Mouse (Mus musculus): ENCODE results near the gene Prss33. TPM values are rescaled to one million over a fixed set of nuclear protein-coding genes. Genes with fewer than 3 reads are reported as not detected.
A peak's percentile ranks its signal among the peaks of the same experiment; 100 is the strongest.

Prss33 gene
- polyA plus RNA-seq, 1 experiment = 2.8 TPM

- no peaks in the 10 kb centered on the region for H3K27me3 ChIP-seq (ENCODE audit: control insufficient read depth, insufficient read depth, low read length)
- 98% methylated on average over 5 of the region's 5 CpGs for WGBS
- H3K36me3 ChIP-seq (ENCODE audit: control insufficient read depth, insufficient read depth, low read length) = peaks cover 94% of the 10 kb centered on the region
- H3K27ac ChIP-seq (ENCODE audit: control insufficient read depth, insufficient read depth, low read length) = no peak overlapping the region
- no peak overlapping the region for H3K4me3 ChIP-seq (ENCODE audit: control insufficient read depth, insufficient read depth, low read length)
- no peaks in the 10 kb centered on the region for H3K4me1 ChIP-seq (replicated peaks; ENCODE audit: control insufficient read depth, insufficient read depth, low read length)
- no peak for TF ChIP-seq CTCF (IDR thresholded peaks at IDR 0.05; ENCODE audit: borderline replicate concordance, control insufficient read depth, extremely low read depth, insufficient read depth, low read length, poor library complexity)
- TF ChIP-seq POLR2A (IDR thresholded peaks at IDR 0.05; ENCODE audit: control insufficient read depth, extremely low read depth, insufficient read depth, low read length, poor library complexity) = no peak
- no peak for DNase-seq
Measured at GRCm38 (mm10) chr17:23820731-23821130, 15.1 kb downstream of the Prss33 start.

- Histone ChIP-seq H3K36me3 (ENCODE audit: control insufficient read depth, insufficient read depth, low read length) (peaks cover 95% of the 10 kb centered on the region), H3K27ac (ENCODE audit: control insufficient read depth, insufficient read depth, low read length) (no peak overlapping the region), H3K4me3 (ENCODE audit: control insufficient read depth, insufficient read depth, low read length) (no peak overlapping the region), H3K27me3 (ENCODE audit: control insufficient read depth, insufficient read depth, low read length) (no peaks in the 10 kb centered on the region), H3K4me1 (replicated peaks; ENCODE audit: control insufficient read depth, insufficient read depth, low read length) (no peaks in the 10 kb centered on the region)
- no peak for TF ChIP-seq POLR2A (IDR thresholded peaks at IDR 0.05; ENCODE audit: control insufficient read depth, extremely low read depth, insufficient read depth, low read length, poor library complexity)
- TF ChIP-seq CTCF (IDR thresholded peaks at IDR 0.05; ENCODE audit: borderline replicate concordance, control insufficient read depth, extremely low read depth, insufficient read depth, low read length, poor library complexity) = no peak
- no peak for DNase-seq
- 98% methylated on average over 25 of the region's 25 CpGs for WGBS
Measured at GRCm38 (mm10) chr17:23819235-23819634, 16.6 kb downstream of the Prss33 start.

GRCm38 (mm10) chr17:23818579-23818978 is 17.3 kb downstream of the Prss33 start:
- no peaks in the 10 kb centered on the region for H3K27me3 ChIP-seq (ENCODE audit: control insufficient read depth, insufficient read depth, low read length)
- no peak overlapping the region for H3K27ac ChIP-seq (ENCODE audit: control insufficient read depth, insufficient read depth, low read length)
- no peaks in the 10 kb centered on the region for H3K4me1 ChIP-seq (replicated peaks; ENCODE audit: control insufficient read depth, insufficient read depth, low read length)
- WGBS = 98% methylated on average over 8 of the region's 8 CpGs
- H3K4me3 ChIP-seq (ENCODE audit: control insufficient read depth, insufficient read depth, low read length) = no peak overlapping the region
- H3K36me3 ChIP-seq (ENCODE audit: control insufficient read depth, insufficient read depth, low read length) = peaks cover 95% of the 10 kb centered on the region
- DNase-seq = no peak
- TF ChIP-seq POLR2A (IDR thresholded peaks at IDR 0.05; ENCODE audit: control insufficient read depth, extremely low read depth, insufficient read depth, low read length, poor library complexity) (no peak), CTCF (IDR thresholded peaks at IDR 0.05; ENCODE audit: borderline replicate concordance, control insufficient read depth, extremely low read depth, insufficient read depth, low read length, poor library complexity) (no peak)

GRCm38 (mm10) chr17:23815641-23816040 is 20.2 kb downstream of the Prss33 start:
- Histone ChIP-seq H3K27ac (ENCODE audit: control insufficient read depth, insufficient read depth, low read length) (no peak overlapping the region), H3K4me1 (replicated peaks; ENCODE audit: control insufficient read depth, insufficient read depth, low read length) (no peaks in the 10 kb centered on the region), H3K4me3 (ENCODE audit: control insufficient read depth, insufficient read depth, low read length) (no peak overlapping the region), H3K36me3 (ENCODE audit: control insufficient read depth, insufficient read depth, low read length) (peaks cover 100% of the 10 kb centered on the region), H3K27me3 (ENCODE audit: control insufficient read depth, insufficient read depth, low read length) (no peaks in the 10 kb centered on the region)
- WGBS = over 99% methylated on average over 16 of the region's 16 CpGs
- DNase-seq = no peak
- TF ChIP-seq POLR2A (IDR thresholded peaks at IDR 0.05; ENCODE audit: control insufficient read depth, extremely low read depth, insufficient read depth, low read length, poor library complexity) (no peak), CTCF (IDR thresholded peaks at IDR 0.05; ENCODE audit: borderline replicate concordance, control insufficient read depth, extremely low read depth, insufficient read depth, low read length, poor library complexity) (no peak)

- Histone ChIP-seq H3K4me1 (replicated peaks; ENCODE audit: control insufficient read depth, insufficient read depth, low read length) (peaks cover 7% of the 10 kb centered on the region), H3K27me3 (ENCODE audit: control insufficient read depth, insufficient read depth, low read length) (no peaks in the 10 kb centered on the region), H3K36me3 (ENCODE audit: control insufficient read depth, insufficient read depth, low read length) (peaks cover 55% of the 10 kb centered on the region), H3K27ac (ENCODE audit: control insufficient read depth, insufficient read depth, low read length) (no peak overlapping the region), H3K4me3 (ENCODE audit: control insufficient read depth, insufficient read depth, low read length) (no peak overlapping the region)
- over 99% methylated on average over 3 of the region's 3 CpGs for WGBS
- TF ChIP-seq POLR2A (IDR thresholded peaks at IDR 0.05; ENCODE audit: control insufficient read depth, extremely low read depth, insufficient read depth, low read length, poor library complexity) = no peak
- no peak for DNase-seq
Measured at GRCm38 (mm10) chr17:23807918-23808317, 27.9 kb downstream of the Prss33 start.

- Histone ChIP-seq H3K27me3 (ENCODE audit: control insufficient read depth, insufficient read depth, low read length) (no peaks in the 10 kb centered on the region), H3K4me3 (ENCODE audit: control insufficient read depth, insufficient read depth, low read length) (no peak overlapping the region), H3K4me1 (replicated peaks; ENCODE audit: control insufficient read depth, insufficient read depth, low read length) (peaks cover 12% of the 10 kb centered on the region), H3K27ac (ENCODE audit: control insufficient read depth, insufficient read depth, low read length) (no peak overlapping the region), H3K36me3 (ENCODE audit: control insufficient read depth, insufficient read depth, low read length) (peaks cover 44% of the 10 kb centered on the region)
- no peak for DNase-seq
- no peak for TF ChIP-seq POLR2A (IDR thresholded peaks at IDR 0.05; ENCODE audit: control insufficient read depth, extremely low read depth, insufficient read depth, low read length, poor library complexity)
- no peak for TF ChIP-seq CTCF (IDR thresholded peaks at IDR 0.05; ENCODE audit: borderline replicate concordance, control insufficient read depth, extremely low read depth, insufficient read depth, low read length, poor library complexity)
- WGBS = 68% methylated on average over 25 of the region's 25 CpGs
Measured at GRCm38 (mm10) chr17:23806867-23807266, 29.0 kb downstream of the Prss33 start.

GRCm38 (mm10) chr17:23804426-23805085 is 31.3 kb downstream of the Prss33 start:
- peak overlapping the region; percentile 82 for H3K4me3 ChIP-seq (ENCODE audit: control insufficient read depth, insufficient read depth, low read length)
- peaks cover 21% of the 10 kb centered on the region for H3K36me3 ChIP-seq (ENCODE audit: control insufficient read depth, insufficient read depth, low read length)
- H3K4me1 ChIP-seq (replicated peaks; ENCODE audit: control insufficient read depth, insufficient read depth, low read length) = peaks cover 12% of the 10 kb centered on the region
- peak overlapping the region; percentile 36 for H3K27ac ChIP-seq (ENCODE audit: control insufficient read depth, insufficient read depth, low read length)
- TF ChIP-seq CTCF (IDR thresholded peaks at IDR 0.05; ENCODE audit: borderline replicate concordance, control insufficient read depth, extremely low read depth, insufficient read depth, low read length, poor library complexity) = no peak
- no peaks in the 10 kb centered on the region for H3K27me3 ChIP-seq (ENCODE audit: control insufficient read depth, insufficient read depth, low read length)
- WGBS = 0% methylated on average over 8 of the region's 8 CpGs
- no peak for DNase-seq
